Mouse (Mus musculus) heart, embryonic 11.5 days (tissue): ENCODE data around the gene Etnppl. TPM values are rescaled to one million over a fixed set of nuclear protein-coding genes. Genes with fewer than 3 reads are reported as not detected.

Experiments used
- ATAC-seq: fragments of 200-750 bp; cut with Nextera tagmentation; replicated peaks from 2 replicates; pipeline ENCODE4 v1.8.0; 2017; ENCODE audit warnings: moderate library complexity; ENCODE audit not compliant: insufficient number of reproducible peaks, low FRiP score, low TSS enrichment
- H3K27ac ChIP-seq: fragments of 300-500 bp; sonication (generic); 2 replicates; pipeline ENCODE4 v1.5.1; 2014; ENCODE audit warnings: mild to moderate bottlenecking, low read depth, low read length
- H3K27me3 ChIP-seq: fragments of 300-500 bp; sonication (generic); 2 replicates; pipeline ENCODE4 v1.6.1; 2014; ENCODE audit warnings: mild to moderate bottlenecking, low read length, mixed read lengths; ENCODE audit not compliant: control insufficient read depth, insufficient read depth
- H3K36me3 ChIP-seq: fragments of 300-500 bp; sonication (generic); 2 replicates; pipeline ENCODE4 v1.6.1; 2014; ENCODE audit warnings: mild to moderate bottlenecking, low read length, moderate library complexity, mixed read lengths; ENCODE audit not compliant: control insufficient read depth, insufficient read depth
- H3K4me1 ChIP-seq: fragments of 300-500 bp; sonication (generic); 2 replicates; pipeline ENCODE4 v1.6.1; 2014; ENCODE audit warnings: low read length; ENCODE audit not compliant: control insufficient read depth, insufficient read depth
- H3K4me2 ChIP-seq: fragments of 300-500 bp; sonication (generic); 2 replicates; pipeline ENCODE4 v1.6.1; 2014; ENCODE audit warnings: mild to moderate bottlenecking, moderate library complexity
- H3K4me3 ChIP-seq: fragments of 300-500 bp; sonication (generic); 2 replicates; pipeline ENCODE4 v1.5.1; 2014; ENCODE audit warnings: low read depth, low read length
- H3K9ac ChIP-seq: fragments of 300-500 bp; sonication (generic); 2 replicates; pipeline ENCODE4 v1.6.1; 2014; ENCODE audit warnings: mild to moderate bottlenecking, low read depth, low read length, moderate library complexity
- H3K9me3 ChIP-seq: fragments of 300-500 bp; sonication (generic); replicated peaks from 2 replicates; pipeline ENCODE4 v1.6.1; 2016; ENCODE audit warnings: low read length; ENCODE audit not compliant: control insufficient read depth
- WGBS: fragments of 180-500 bp; shearing (Covaris S2); extraction: QIAGEN DNeasy Blood & Tissue Kit; methylation state at CpG from one replicate; pipeline ENCODE4 v1.1.7; 2014; ENCODE audit not compliant: insufficient replicate concordance; 5-methylcytosine and 5-hydroxymethylcytosine counted together
- polyA plus RNA-seq: library from polyadenylated mRNA; unstranded; fragments of >200 nt; fragmentation: Nextera tagmentation; extraction: Ambion mirVana; gene quantifications from 2 replicates; pipeline ENCODE4 v1.2.1, GENCODE M21; 2014

The Etnppl gene
- polyA plus RNA-seq, 1 experiment from 2014 or later = not detected

DNA sequence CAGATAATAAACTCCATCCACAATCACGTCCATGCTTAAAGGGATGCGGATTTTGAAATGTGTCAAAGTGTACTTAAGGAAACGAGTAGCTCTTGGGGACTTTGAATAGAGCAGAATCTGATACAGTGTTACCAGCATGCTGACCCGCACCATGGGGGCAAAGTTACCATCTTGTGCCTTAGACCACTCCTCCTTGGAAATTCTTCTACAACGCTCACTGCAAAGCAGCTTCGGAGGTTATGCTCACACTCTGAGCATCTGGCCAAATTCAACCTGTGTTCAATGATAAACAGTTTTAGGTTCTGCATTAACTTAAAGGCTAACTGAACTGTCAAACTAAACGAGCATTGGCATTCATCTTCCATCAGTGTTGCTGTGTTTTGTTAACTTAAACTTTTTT, 33.2 kb upstream of the Etnppl start:
- H3K36me3 ChIP-seq = no peaks in the 10 kb centered on the region
- H3K4me1 ChIP-seq = no peaks in the 10 kb centered on the region
- H3K4me2 ChIP-seq = no peak overlapping the region
- H3K27ac ChIP-seq = no peak overlapping the region
- ATAC-seq = no peak
- no peak overlapping the region for H3K4me3 ChIP-seq
- no peaks in the 10 kb centered on the region for H3K9me3 ChIP-seq
- H3K9ac ChIP-seq = no peak overlapping the region
- H3K27me3 ChIP-seq = no peaks in the 10 kb centered on the region; the same call in 1 of the 2 replicates
- 70% methylated on average over 7 of the region's 7 CpGs for WGBS

DNA sequence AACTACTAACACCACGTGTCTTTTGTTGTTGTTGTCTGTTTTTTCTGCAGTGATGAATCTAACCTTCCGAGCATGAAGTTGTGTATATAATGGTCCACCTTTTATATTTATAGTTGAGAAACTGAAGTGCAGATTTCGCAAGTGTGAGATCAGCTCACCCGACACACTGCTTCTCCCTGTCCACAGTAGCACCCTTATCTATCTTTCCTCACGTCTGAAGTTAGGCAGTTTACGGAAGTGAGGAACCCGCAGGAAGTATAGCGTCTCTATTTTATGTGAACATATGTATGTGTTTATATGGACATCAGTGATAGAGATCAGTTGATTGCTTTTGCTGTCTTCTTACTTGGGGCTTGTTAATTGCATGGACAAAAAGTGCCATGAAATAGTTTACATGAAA, 22.2 kb upstream of the Etnppl start:
- Histone ChIP-seq H3K4me3 (no peak overlapping the region), H3K9me3 (no peaks in the 10 kb centered on the region), H3K36me3 (no peaks in the 10 kb centered on the region), H3K9ac (no peak overlapping the region), H3K27me3 (no peaks in the 10 kb centered on the region), H3K27ac (no peak overlapping the region), H3K4me2 (peak overlapping the region; percentile 2; the same call in 1 of the 2 replicates), H3K4me1 (peaks cover 10% of the 10 kb centered on the region)
- ATAC-seq = no peak
- WGBS = 33% methylated on average over 8 of the region's 8 CpGs

DNA sequence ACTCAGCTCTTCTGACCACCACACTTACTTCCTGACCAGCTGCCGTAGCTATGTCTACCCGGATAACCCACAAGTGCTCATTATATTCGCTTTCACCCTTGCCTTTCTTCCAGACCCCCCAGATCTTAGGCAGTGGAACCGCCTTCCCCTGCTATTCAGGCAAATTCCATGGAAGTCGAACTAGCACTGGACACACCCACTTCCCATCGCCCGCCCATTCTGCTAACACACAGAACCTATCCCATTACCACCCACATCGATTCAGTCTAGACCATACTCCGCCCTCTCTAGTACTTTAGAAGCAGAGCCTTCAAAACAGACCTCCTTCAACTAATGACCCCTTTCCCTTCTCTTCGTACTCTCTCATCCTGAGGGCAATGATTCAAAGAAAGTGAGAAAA, 15.8 kb upstream of the Etnppl start:
- H3K4me3 ChIP-seq = no peak overlapping the region
- H3K27me3 ChIP-seq = no peaks in the 10 kb centered on the region
- no peaks in the 10 kb centered on the region for H3K4me1 ChIP-seq
- no peak overlapping the region for H3K27ac ChIP-seq
- H3K9me3 ChIP-seq = no peaks in the 10 kb centered on the region
- ATAC-seq = no peak
- no peak overlapping the region for H3K4me2 ChIP-seq
- H3K36me3 ChIP-seq = no peaks in the 10 kb centered on the region
- WGBS = 75% methylated on average over 10 of the region's 10 CpGs
- no peak overlapping the region for H3K9ac ChIP-seq

DNA sequence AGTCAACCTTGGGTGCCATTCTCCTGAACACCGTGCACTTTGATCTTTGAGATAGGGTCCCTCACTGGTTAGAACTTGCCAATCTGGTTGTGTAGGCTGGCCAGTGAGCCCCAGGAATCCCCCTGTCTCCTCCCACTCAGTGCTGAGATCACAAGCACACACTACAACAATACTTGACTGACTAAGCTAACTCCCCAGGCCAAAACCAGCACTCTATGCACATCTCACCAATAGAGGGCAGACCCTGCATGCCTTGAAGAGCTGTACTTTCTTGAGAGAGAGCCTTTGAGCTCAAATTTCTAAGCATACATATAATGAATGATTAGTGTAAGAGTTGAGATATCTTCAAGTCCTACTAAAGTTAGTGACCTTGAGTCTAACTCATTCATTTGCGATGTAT, 9.3 kb upstream of the Etnppl start:
- no peak overlapping the region for H3K4me3 ChIP-seq
- WGBS = 78% methylated on average over 2 of the region's 2 CpGs
- no peaks in the 10 kb centered on the region for H3K27me3 ChIP-seq
- H3K27ac ChIP-seq = no peak overlapping the region
- no peak for ATAC-seq
- H3K9ac ChIP-seq = no peak overlapping the region
- no peaks in the 10 kb centered on the region for H3K36me3 ChIP-seq
- no peaks in the 10 kb centered on the region for H3K4me1 ChIP-seq
- no peak overlapping the region for H3K4me2 ChIP-seq
- H3K9me3 ChIP-seq = no peaks in the 10 kb centered on the region

DNA sequence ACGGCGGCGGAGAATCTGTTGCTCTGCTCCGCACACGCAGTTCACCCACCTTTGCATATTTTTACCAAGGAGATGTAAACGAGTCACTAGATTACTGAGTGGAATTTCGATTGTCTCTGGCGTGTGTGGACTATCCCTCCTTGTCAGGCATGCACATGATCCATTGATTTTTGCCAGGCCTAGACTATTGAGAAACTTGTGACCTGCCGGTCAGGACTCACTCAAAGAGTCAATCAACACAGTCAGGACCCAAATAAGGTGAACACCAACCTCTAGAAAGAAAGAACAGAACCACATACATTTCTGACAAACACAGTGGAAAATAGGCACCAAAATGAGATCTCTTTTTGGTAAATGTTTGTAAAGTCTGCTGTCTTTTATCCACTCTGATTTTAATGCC, 2.8 kb upstream of the Etnppl start:
- no peak overlapping the region for H3K27ac ChIP-seq
- H3K9ac ChIP-seq = no peak overlapping the region
- ATAC-seq = no peak
- peaks cover 3% of the 10 kb centered on the region; the same call in 1 of the 2 replicates for H3K27me3 ChIP-seq
- H3K4me1 ChIP-seq = peaks cover 4% of the 10 kb centered on the region; the same call in 1 of the 2 replicates
- H3K9me3 ChIP-seq = no peaks in the 10 kb centered on the region
- no peaks in the 10 kb centered on the region for H3K36me3 ChIP-seq
- 73% methylated on average over 9 of the region's 9 CpGs for WGBS
- no peak overlapping the region for H3K4me3 ChIP-seq
- H3K4me2 ChIP-seq = no peak overlapping the region

DNA sequence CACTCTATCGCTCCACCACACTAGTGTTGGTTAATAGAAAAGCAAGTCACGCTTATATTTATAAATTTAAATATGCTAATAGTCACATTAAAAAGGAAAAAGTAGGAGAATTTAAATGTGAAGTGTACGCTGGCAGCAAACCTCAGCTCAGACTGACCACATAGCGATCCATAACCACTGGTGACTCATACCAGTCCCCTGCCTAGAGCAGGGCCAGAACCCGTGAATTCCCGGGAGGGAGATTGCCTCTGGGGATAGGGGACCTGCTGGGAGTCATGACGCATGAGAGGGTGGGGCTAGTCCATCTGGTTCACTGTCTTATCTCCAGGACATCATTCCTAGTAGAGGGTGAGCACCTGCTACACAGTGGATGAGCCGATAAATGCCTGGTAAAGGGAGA, 1.6 kb upstream of the Etnppl start:
- Histone ChIP-seq H3K36me3 (no peaks in the 10 kb centered on the region), H3K27ac (no peak overlapping the region), H3K4me2 (no peak overlapping the region), H3K4me3 (no peak overlapping the region), H3K9ac (no peak overlapping the region), H3K4me1 (peaks cover 4% of the 10 kb centered on the region; the same call in 1 of the 2 replicates), H3K27me3 (peaks cover 3% of the 10 kb centered on the region; the same call in 1 of the 2 replicates), H3K9me3 (no peaks in the 10 kb centered on the region)
- no peak for ATAC-seq
- 52% methylated on average over 8 of the region's 8 CpGs for WGBS

DNA sequence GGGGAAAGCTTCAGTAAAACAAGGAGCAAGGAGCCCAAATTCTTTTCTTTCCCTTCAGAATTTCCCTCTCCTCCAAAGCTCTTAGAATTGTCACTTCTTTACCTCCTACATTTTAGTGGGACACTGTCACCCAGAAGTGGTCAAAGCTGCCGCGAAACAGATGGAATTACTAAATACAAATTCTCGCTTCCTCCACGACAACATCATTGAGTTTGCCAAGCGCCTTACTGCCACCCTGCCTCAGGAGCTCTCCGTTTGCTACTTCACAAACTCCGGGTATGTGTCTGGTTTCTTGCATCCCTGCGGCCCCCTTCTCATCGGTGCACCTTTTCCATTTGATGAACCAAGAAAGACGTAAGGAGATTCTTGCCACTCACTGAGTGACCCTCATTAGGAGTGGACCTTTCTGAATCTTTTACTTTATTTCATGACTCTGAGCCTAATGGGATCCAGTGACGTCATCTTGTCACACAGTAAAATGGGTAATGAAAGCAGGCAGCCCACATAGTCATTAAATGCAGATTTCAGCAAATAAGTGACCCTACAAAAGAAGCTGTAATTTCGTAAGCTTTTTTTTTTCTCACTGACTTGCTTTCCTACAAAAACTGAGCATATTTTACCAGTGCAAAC, 3.4 kb downstream of the Etnppl start:
- Histone ChIP-seq H3K4me3 (no peak overlapping the region), H3K4me1 (peaks cover 4% of the 10 kb centered on the region; the same call in 1 of the 2 replicates), H3K27me3 (peaks cover 3% of the 10 kb centered on the region; the same call in 1 of the 2 replicates), H3K27ac (no peak overlapping the region), H3K9ac (no peak overlapping the region), H3K4me2 (no peak overlapping the region), H3K9me3 (no peaks in the 10 kb centered on the region), H3K36me3 (no peaks in the 10 kb centered on the region)
- no peak for ATAC-seq
- 67% methylated on average over 12 of the region's 12 CpGs for WGBS

DNA sequence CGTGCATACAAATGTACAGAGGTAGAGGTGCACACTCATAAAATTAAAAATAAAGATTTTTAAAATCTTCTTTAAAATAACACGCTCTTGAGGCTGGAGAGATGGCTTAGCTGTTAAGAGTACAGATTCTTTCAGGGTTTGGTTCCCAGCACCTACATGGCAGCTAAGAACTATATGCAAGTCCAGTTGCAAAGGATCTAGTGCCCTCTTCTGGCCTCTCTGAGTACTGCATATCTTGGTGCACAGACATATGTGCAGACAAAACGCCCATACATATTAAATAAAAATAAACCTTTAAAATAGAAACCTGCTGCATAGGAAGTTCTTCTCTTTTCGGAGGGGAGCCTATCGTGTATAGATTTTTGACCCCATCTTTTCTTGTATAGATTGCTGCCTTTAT, 11.1 kb downstream of the Etnppl start:
- H3K9me3 ChIP-seq = no peaks in the 10 kb centered on the region
- no peaks in the 10 kb centered on the region for H3K36me3 ChIP-seq
- H3K9ac ChIP-seq = no peak overlapping the region
- H3K4me3 ChIP-seq = no peak overlapping the region
- H3K4me2 ChIP-seq = no peak overlapping the region
- H3K4me1 ChIP-seq = no peaks in the 10 kb centered on the region
- H3K27me3 ChIP-seq = no peaks in the 10 kb centered on the region
- ATAC-seq = no peak
- WGBS = 86% methylated on average over 5 of the region's 5 CpGs
- no peak overlapping the region for H3K27ac ChIP-seq

DNA sequence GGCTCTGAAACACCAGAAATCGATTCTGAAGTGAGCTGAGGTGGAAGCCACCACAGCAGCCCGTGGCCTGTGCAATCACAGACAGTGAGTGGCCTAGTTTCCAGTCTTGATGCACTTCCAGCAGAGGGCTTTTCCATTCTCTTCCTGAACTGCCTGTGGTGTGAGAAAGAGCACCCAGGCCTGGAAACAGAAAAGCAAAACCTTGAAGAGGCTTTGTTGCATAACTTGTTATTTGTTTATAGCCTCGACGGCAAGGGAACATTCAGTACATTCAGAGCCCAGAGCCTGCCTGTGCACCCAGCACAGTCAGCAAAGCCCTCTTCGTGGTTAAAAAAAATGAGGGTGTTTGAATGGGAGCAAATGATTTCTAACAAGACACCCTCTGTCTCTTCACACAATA, 16.6 kb downstream of the Etnppl start:
- no peaks in the 10 kb centered on the region for H3K9me3 ChIP-seq
- no peak for ATAC-seq
- no peaks in the 10 kb centered on the region for H3K36me3 ChIP-seq
- no peak overlapping the region for H3K4me2 ChIP-seq
- 64% methylated on average over 5 of the region's 5 CpGs for WGBS
- H3K9ac ChIP-seq = no peak overlapping the region
- H3K4me1 ChIP-seq = no peaks in the 10 kb centered on the region
- no peak overlapping the region for H3K27ac ChIP-seq
- no peak overlapping the region for H3K4me3 ChIP-seq
- H3K27me3 ChIP-seq = no peaks in the 10 kb centered on the region
